Mouse (Mus musculus) NIH3T3 (cell line): Measurements from ENCODE around the gene Satb2.

Source experiments
- DNase-seq: peaks from one replicate; pipeline ENCODE4 v3.0.0-alpha.2; 2012; ENCODE audit warnings: low read depth

The Satb2 gene

GRCm38 (mm10) chr1:56978151-56978700, at the start of gene Satb2:
Gene Satb2 (minus strand): TSS chr1:56978650.
- DNase-seq: no peak

GRCm38 (mm10) chr1:57018941-57019340, 40.5 kb upstream of the Satb2 start:
- no peak for DNase-seq

GRCm38 (mm10) chr1:57013856-57014255, 35.4 kb upstream of the Satb2 start:
- DNase-seq: no peak

DNA sequence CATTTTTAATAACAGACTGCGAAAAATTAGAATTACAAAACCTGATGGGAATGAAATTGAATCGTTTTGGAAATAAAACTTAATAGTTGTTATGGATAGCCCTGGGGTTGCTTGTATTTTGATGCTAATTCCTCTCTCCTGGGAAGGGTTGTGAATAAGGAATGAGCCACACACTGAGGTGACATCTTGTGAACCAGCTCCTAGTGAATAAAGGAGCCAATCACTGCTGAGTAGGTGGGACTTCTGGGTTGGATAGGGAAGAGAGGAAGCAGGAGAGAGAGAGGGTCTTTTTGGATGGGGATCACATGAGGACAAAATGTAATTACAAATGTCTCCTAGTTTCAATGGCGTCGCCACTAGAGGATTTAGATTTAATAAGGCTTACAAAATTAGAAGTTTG, 30.7 kb upstream of the Satb2 start:
- no peak for DNase-seq

DNA sequence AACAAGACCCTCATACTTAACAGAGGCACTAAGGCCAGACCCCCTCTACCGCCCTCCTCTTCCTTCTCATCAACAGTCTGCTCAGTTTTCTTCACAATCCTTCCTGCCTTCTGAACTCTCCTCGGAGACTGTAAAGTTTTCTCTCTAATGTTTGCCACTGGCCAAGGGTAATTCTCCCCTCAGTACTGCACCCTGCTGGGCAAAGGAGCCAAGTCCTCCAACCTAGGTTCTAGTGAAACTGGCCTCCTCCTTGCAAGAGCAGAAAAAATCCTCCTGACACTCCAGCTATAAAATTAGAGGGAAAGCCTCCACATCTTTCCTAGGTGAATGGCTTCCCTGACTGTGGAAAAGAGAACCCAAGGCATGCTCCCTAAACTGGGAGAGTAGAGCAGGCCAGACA, 16.6 kb upstream of the Satb2 start:
- DNase-seq: peak; percentile 51

- DNase-seq: no peak
Measured at GRCm38 (mm10) chr1:56992310-56992709, 13.9 kb upstream of the Satb2 start.

DNA sequence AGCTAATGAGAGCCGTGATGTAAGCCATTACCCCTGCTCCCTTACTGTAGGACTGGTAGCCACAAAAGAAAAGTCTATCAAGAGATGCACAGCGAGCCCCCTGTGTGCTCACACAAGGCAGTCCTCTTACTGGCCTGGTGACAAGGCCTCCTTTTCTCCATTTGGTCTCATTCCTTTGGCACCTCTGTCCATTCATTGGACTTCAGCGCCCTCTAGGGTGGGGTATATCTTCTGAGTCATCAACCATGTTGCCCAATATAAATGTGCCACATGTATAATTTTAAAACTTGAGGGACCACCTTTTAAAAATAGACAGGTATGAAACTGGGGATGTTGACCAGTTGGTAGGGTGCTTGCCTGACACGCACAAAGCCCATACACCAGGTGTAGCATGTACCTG, 13.2 kb upstream of the Satb2 start:
- DNase-seq: peak; percentile 82

DNA sequence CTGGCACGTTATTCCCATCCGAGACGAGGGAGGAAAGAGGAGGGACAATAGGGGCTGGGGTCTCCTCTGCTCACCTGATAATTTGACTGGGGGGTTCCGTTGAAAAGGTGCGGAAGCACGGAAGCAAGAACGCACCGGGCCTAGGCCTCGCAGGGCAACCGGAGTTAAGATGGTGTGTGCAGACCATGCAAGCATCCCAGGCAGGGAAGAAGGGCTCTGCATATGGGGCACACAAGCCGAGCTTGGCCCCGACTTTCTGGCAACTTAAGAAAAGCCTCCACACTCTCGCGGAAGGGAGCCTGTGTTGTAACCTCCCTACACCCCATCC, 6.0 kb upstream of the Satb2 start:
- no peak for DNase-seq

- DNase-seq: no peak
Measured at GRCm38 (mm10) chr1:56983771-56984482, 5.5 kb upstream of the Satb2 start.

DNA sequence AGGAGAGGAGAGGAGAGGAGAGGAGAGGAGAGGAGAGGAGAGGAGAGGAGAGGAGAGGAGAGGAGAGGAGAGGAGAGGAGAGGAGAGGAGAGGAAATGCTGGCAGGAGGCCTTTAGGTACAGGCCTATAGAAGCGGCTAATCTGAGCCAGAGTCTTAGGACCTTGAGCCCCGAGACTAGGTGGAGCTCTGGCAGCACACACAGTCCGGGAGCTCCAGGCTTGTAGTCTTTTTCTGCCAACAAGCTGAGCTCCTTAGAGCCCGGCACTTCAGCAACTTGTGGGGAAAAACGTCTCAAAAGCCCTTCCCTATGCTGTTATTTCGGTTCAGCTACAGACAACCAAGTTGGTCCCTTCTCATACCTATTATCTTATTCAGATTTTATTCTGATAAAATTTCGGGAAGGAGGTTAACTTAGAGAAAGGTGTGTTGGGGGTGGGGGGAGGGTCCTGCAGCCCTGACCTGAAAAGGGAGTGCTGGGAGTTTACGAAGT, 4.7 kb upstream of the Satb2 start:
- no peak for DNase-seq

DNA sequence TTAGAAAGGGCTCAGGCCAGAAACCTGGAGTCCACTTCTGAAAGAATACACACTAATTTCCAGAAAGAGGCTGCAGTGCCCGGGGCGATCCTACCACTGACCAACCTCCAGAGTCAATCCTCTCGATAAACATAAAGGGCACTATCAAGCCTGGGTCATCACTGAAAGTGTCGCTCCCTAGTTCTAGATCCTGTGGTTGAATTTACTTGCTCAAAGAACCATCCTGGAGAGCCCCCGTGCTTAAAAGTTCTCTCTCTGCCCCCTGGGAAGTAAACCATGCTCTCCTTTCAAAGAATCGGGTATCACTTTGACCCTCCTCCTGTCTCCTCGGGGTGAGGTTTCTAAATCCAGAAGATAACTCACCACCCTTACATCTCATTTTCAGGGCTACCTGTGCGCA, 4.2 kb upstream of the Satb2 start:
- DNase-seq: no peak

- no peak for DNase-seq
Measured at GRCm38 (mm10) chr1:56981947-56982555, 3.6 kb upstream of the Satb2 start.

DNA sequence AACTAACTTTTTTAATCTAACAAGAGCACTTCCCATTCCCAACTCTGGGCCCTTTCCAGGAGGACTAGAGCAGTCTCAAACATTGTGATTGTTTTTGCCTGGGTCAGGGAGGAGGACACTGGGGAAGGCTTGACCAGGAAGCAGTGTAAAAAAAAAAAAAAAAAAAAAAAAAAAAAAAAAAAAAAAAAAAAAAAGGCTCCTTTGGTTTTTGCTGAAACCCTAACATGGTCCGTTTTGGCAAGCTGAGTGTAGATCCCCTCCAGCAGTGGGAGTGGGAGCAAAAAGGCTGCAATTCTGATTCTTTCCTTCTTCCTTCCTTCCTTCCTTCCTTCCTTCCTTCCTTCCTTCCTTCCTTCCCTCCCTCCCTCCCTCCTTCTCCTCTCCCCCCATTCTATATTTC, 3.1 kb upstream of the Satb2 start:
- DNase-seq: no peak

DNA sequence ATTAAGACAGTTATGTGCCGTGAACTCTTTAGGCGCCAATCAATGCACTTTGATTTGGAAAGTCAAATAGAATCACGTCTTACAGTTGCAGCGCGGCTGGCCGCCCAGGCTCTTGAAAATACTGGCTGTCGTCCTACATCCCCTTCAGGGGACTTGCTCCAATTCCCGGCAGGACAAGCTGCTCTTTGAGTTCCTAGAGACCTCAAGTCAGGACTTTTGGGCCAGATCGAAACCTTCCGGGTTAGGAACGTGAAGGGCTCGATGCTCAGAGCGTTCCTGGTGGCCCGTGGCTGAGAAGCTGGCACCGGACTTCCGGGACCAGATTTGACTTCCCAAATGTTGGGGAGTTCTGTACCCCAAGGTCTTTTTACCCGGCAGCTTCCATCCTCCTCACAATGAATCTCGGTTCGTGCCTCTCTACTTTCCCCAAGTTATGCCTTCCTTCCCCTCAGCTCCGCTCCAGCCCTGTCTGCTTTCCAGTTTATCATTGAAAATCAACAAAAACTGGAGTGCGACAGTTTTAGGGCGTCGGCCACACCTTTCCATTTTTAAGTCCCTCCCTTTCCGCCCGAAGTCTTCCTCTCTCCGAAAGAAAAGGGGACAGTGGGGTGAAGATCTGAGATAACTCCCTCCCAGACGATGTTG, 2.3 kb upstream of the Satb2 start:
- no peak for DNase-seq

- peak; percentile 35 for DNase-seq
Measured at GRCm38 (mm10) chr1:56979531-56980395, 1.3 kb upstream of the Satb2 start.

GRCm38 (mm10) chr1:56977201-56978100, 999 bp downstream of the Satb2 start:
- peak; percentile 40 for DNase-seq

DNA sequence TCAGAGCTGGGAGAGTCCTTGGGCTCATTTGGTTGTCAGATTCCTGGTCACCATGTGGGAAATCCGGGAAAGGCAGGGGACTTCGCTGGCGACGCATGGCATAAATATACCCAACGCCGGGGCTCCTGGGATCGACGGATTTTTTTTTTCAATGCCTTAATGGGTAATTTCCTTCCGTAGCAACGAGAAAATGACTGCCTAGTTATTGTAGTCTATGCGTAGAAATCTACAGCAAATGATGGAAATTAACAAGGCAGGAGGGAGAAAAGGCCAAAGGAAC, 1.7 kb downstream of the Satb2 start:
- DNase-seq: no peak

- no peak for DNase-seq
Measured at GRCm38 (mm10) chr1:56976044-56976824, 2.2 kb downstream of the Satb2 start.

DNA sequence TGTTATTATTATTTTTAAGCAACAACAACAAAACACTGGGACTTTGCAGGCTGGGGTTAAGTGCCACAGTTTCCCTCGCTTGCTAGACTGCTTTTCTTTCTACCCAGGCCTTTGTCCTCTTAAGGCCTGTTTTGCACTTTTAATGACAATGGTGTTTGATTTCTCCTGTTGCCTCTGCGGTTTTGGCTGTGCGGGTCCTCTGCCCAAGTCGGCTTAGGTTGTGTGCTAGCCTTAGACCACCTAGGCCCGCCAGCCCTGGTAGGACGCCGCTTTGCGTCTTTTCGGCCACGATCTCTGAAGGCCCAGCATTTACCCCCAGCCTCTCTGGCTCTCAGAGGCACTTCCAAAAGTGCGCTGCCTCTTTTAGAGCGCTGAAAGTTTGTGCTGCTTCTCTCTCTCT, 2.9 kb downstream of the Satb2 start:
- peak; percentile 44 for DNase-seq

- no peak for DNase-seq
Measured at GRCm38 (mm10) chr1:56974187-56974586, 4.3 kb downstream of the Satb2 start.

DNA sequence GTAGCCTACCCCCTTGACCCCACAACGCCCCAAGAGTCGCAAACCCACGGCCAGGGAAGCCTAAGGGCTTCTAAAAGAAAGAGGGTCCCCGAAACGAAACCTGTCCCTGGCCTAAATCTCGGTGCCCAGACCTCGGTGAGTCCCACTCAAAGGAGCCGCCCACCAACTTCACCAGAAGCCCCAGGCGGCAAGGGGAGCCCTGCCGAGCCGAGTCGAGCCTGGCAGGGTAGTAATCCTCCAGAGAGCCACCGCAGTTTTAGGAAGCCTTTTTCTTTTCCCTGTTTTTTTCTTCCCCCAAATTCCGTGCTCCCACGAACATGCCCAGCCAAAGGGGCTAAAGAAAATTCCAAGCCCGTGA, 4.9 kb downstream of the Satb2 start:
- no peak for DNase-seq
